Comparison of ENCODE assay signal across 37 mouse cellular contexts in genomic region chr2:126537654-126538053, GRCm38 (mm10). TPM values are rescaled to one million over a fixed set of nuclear protein-coding genes. Genes with fewer than 3 reads are reported as not detected.
"Had no signal": no experiment of that assay in that cellular context is flagged by ENCODE, and none has a peak within 500 bp of the region (broad histone marks: within the 10 kb centered on the region; RNA-seq: fewer than 3 reads in every experiment).

No protein-coding gene starts in this region.

- H3K9ac ChIP-seq: limb, embryonic 12.5 days; limb, embryonic 13.5 days; limb, embryonic 15.5 days; liver, embryonic 13.5 days; liver, embryonic 14.5 days; liver, embryonic 15.5 days; lung, embryonic 14.5 days; lung, embryonic 15.5 days; midbrain, embryonic 12.5 days; midbrain, embryonic 13.5 days; midbrain, embryonic 15.5 days; neural tube, embryonic 12.5 days; neural tube, embryonic 13.5 days had no signal

- H3K36me3 ChIP-seq: limb, embryonic 10.5 days; limb, embryonic 12.5 days; limb, embryonic 13.5 days; limb, embryonic 15.5 days; liver, embryonic 13.5 days; liver, embryonic 15.5 days; lung, embryonic 15.5 days; midbrain, embryonic 10.5 days; midbrain, embryonic 12.5 days; midbrain, embryonic 13.5 days; midbrain, embryonic 15.5 days; neural tube, embryonic 12.5 days; neural tube, embryonic 13.5 days had no signal

- H3K4me3 ChIP-seq: left cerebral cortex, adult 2 months; limb, embryonic 10.5 days; limb, embryonic 12.5 days; limb, embryonic 13.5 days; limb, embryonic 15.5 days; liver, embryonic 13.5 days; liver, embryonic 15.5 days; lung, embryonic 15.5 days; megakaryocyte, embryonic 14.5 days; midbrain, embryonic 10.5 days; midbrain, embryonic 12.5 days; midbrain, embryonic 13.5 days; midbrain, embryonic 15.5 days; myocyte; neural tube, embryonic 12.5 days; neural tube, embryonic 13.5 days had no signal

- H3K9me3 ChIP-seq: limb, embryonic 10.5 days; limb, embryonic 12.5 days; limb, embryonic 13.5 days; limb, embryonic 15.5 days; liver, embryonic 13.5 days; liver, embryonic 15.5 days; lung, embryonic 15.5 days; midbrain, embryonic 10.5 days; midbrain, embryonic 12.5 days; midbrain, embryonic 13.5 days; midbrain, embryonic 15.5 days; neural tube, embryonic 12.5 days; neural tube, embryonic 13.5 days had no signal

- ATAC-seq: lung, postnatal 0 days; midbrain, embryonic 13.5 days; midbrain, embryonic 15.5 days; midbrain, embryonic 16.5 days had no signal

- H3K27me3 ChIP-seq: limb, embryonic 12.5 days; limb, embryonic 13.5 days; limb, embryonic 15.5 days; liver, embryonic 13.5 days; liver, embryonic 15.5 days; lung, embryonic 15.5 days; midbrain, embryonic 12.5 days; midbrain, embryonic 13.5 days; midbrain, embryonic 15.5 days; neural tube, embryonic 12.5 days; neural tube, embryonic 13.5 days had no signal

- H3K4me1 ChIP-seq: limb, embryonic 10.5 days; limb, embryonic 12.5 days; limb, embryonic 13.5 days; limb, embryonic 15.5 days; liver, embryonic 13.5 days; liver, embryonic 15.5 days; lung, embryonic 15.5 days; midbrain, embryonic 10.5 days; midbrain, embryonic 12.5 days; midbrain, embryonic 13.5 days; midbrain, embryonic 15.5 days; neural tube, embryonic 12.5 days; neural tube, embryonic 13.5 days had no signal

- H3K4me2 ChIP-seq: limb, embryonic 12.5 days; limb, embryonic 13.5 days; limb, embryonic 15.5 days; liver, embryonic 11.5 days; liver, embryonic 13.5 days; liver, embryonic 15.5 days; lung, embryonic 14.5 days; lung, embryonic 15.5 days; midbrain, embryonic 11.5 days; midbrain, embryonic 12.5 days; midbrain, embryonic 13.5 days; midbrain, embryonic 15.5 days; neural tube, embryonic 12.5 days; neural tube, embryonic 13.5 days had no signal

- DNase-seq: left cerebral cortex, postnatal 4 days; liver, embryonic 13.5 days; lung, adult 18-20 months; lung, adult 2 months; lung, embryonic 14.5 days; lung, postnatal 10 days; lung, postnatal 14 days; lung, postnatal 36 days; lung, postnatal 4 days; midbrain, embryonic 14.5 days had no signal

- H3K27ac ChIP-seq: left cerebral cortex, adult 2 months; limb, embryonic 10.5 days; limb, embryonic 12.5 days; limb, embryonic 13.5 days; limb, embryonic 15.5 days; liver, embryonic 13.5 days; liver, embryonic 14.5 days; liver, embryonic 15.5 days; lung, embryonic 15.5 days; macrophage; midbrain, embryonic 10.5 days; midbrain, embryonic 12.5 days; midbrain, embryonic 13.5 days; midbrain, embryonic 15.5 days; neural tube, embryonic 12.5 days; neural tube, embryonic 13.5 days had no signal

RNA-seq across cellular contexts. Expression of gene Slc27a2, which starts 14.6 kb away (rescaled TPM):
- total RNA-seq: monocyte, adult 5-6 weeks had no signal
- polyA plus RNA-seq: limb, embryonic 11.5 days; macrophage; myocyte had no signal

RNA-seq across cellular contexts. Expression of gene Atp8b4, which starts 37.2 kb away (rescaled TPM):
- total RNA-seq: left cerebral cortex, postnatal 10 days; left cerebral cortex, postnatal 25 days; left cerebral cortex, postnatal 36 days had no signal
- polyA plus RNA-seq: midbrain, embryonic 13.5 days; midbrain, embryonic 16.5 days; midbrain, postnatal 0 days; neural tube, embryonic 13.5 days had no signal
